Mouse (Mus musculus) bone marrow, adult 2 months (tissue): ENCODE results near the gene Arhgef16.

Experiments
- CTCF ChIP-seq: fragments of 200-500 bp; IDR thresholded peaks from 2 replicates; pipeline ENCODE4 v1.5.1; 2011; ENCODE audit warnings: low read length, control low read depth; ENCODE audit not compliant: control insufficient read depth, insufficient read depth
- POLR2A ChIP-seq: fragments of 200-500 bp; IDR thresholded peaks from 2 replicates; pipeline ENCODE4 v1.6.1; 2011; ENCODE audit warnings: low read depth, mild to moderate bottlenecking, control low read depth, low read length, borderline replicate concordance; ENCODE audit not compliant: control insufficient read depth

- no peak for TF ChIP-seq CTCF
- no peak for TF ChIP-seq POLR2A
Observed at GRCm38 (mm10) chr4:154236893-154237292, 64.6 kb downstream of the Arhgef16 start.
